Mouse (Mus musculus) mature B cell (primary cell): ENCODE results near the gene Gmeb2.

Experiments used
- in situ Hi-C: fragments of 300-500 bp; cut with MboI; formaldehyde crosslinking; loops from 2 replicates; pipeline ENCODE4 v1.14.3; 2019

Gmeb2 gene

DNA sequence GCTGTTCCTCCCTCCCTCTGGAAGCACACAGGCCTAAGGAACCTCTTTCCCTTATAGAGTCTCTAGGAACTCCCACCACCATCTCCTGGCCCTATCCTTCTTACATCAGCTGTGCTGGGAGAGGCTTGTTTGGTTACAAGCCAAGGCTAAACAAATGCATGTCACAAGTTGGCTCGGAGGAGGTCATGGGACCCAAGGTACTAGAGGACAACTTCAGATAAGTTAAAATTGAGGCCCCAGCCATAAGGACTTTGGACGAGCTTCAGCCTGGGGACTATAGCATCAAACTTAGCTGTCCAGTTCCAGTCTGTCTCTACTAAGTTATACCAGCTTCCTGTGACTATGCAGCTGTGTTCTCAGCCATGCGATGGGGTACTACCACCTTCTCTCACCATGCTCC, 60.7 kb downstream of the Gmeb2 start:
- in situ Hi-C loops: no loop called here

DNA sequence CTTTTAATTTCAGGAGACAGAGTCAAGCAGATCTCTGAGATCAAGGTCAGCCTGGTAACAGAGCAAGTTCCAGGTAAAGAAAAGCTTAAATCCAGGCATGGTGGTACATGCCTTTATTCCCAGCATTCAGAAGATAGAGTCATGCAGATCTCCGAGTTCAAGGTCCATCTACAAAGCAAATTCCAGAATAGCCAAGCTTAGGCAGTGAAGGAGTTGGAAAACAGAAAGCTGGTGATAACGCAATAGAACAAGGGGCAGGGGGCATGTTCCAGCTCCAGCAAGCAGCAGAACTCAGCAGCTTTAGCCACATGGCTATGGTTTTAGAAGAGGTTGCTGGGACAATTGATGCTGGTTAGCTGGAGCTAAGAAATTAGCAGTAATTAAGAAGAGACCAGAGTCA, 62.8 kb downstream of the Gmeb2 start:
- in situ Hi-C loops: no loop called here

DNA sequence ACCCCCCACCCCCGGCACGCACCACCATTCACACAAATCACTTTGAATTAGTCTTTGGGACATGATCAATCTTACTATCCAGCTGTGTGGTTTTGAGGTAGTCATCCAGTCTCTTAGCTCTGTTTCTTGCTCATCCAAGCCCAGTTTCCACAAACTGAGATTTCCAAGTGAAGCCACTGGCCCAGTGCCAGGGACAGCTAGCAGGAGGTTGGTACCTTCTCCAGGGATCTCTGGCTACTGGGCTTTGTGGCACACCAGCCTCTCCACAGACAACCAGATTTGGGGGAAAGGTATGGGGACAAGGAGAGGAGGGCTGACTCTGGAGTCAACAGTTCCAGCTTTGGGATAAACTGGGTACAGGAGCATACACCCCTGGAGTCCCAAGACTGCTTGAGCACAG, 67.5 kb downstream of the Gmeb2 start:
- in situ Hi-C loops: no loop called here

DNA sequence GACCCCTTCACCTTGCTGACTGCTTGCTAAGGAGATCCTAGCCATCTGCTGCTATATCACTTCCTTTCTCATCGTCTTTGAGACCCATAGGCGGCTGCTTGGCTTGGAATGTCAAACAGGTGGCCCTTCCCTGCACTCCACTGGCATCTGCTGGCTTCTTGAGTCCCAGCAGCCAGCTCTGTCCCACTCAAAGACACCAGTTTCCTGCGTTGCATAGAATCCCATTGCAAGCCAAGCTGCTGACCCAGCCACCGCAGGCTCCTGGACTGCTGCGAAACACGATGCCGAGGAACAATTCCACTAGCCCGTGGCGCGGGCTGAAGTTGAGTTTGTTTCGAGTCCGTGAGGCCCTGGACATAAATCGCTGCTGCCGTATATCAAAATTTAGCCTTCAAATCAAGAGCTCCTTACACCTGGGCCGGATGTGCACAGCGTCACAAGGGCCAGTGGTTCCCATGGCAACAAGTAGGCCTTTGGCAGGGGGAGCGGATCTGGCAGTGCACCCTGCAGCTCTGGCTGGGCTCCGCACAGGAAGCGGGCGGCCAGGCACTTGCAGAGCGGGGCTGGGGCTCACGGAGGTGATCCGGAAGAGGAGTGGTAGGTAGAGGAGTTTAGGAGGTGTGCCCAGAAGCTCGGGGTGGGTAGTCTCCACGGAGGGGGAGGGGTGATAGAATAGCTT, 68.2 kb downstream of the Gmeb2 start, which contains the start of gene Fndc11:
Gene Fndc11 (plus strand): TSS at position 476 of the 679 bp plus-strand sequence.
- in situ Hi-C loops: no loop called here

DNA sequence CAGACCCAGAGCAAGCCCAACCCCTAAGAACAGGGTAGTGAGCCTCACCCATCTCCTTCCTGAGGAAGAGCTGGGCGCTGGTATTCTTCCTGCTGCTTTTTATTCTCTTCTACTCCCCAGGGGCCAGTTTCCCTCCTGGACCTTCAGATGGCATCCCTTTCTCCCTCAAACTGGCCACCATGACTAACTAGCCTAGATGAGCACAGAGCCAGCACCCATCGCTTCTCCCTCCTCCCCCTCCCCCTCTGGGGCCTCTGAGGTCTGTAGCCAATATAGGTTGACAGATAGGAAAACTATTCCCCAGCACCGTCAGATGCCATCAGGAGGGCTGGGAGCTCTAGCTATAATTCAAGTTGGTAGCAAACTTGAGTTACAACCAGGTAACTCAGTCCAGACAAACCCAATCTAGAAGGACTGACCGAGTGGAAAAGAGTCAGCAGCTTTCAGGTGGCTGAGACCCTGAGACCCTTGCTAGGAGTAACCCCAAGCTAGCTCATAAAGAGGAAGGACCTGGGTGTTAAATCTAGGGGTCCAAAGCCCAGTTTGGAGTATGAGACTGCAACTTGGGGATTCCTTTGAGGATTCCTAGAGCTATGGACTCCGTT, 68.9 kb downstream of the Gmeb2 start:
- in situ Hi-C loops: no loop called here

DNA sequence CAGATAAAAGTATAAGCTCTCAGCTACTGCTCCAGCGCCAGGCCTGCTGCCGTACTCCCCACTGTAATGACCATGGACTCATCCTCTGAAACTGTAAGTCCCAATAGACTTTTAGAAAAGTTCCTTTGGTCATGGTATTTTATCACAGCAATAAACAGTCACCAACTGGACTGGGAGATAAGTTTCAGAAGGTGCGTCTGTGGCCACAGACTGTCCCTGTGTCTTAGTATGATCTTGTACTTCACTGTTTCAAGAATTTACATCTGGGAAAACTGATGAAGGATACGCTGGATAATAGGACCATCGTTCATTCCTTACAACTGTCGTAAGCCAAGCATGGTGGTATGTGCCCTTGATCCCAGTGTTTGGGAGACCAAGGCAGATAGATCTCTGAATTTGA, 71.8 kb downstream of the Gmeb2 start:
- in situ Hi-C loops: no loop called here

DNA sequence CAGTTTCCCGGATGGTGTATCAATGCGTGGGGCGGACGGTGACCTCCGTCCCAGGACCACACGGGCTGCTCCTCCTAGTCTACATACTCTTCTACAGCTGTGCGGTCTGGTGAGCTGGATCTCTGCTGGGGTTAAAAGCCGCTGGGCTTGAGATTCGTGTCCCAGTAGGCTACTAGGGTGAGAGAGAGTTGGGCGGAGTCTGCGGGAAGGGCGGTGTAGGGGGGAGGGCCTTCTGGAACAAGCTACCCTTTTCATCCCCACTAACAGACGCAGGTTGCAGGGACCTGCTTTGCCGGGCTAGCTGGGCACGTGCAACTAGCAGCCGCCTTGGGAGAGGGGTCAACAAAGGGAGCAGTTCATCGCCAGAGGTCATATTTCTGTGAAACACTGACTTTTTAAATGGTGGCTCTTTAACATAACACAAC, 74.8 kb downstream of the Gmeb2 start, which contains the start of gene Srms:
Gene Srms (minus strand): TSS at position 165 of the 425 bp plus-strand sequence.
- in situ Hi-C loops: no loop called here

DNA sequence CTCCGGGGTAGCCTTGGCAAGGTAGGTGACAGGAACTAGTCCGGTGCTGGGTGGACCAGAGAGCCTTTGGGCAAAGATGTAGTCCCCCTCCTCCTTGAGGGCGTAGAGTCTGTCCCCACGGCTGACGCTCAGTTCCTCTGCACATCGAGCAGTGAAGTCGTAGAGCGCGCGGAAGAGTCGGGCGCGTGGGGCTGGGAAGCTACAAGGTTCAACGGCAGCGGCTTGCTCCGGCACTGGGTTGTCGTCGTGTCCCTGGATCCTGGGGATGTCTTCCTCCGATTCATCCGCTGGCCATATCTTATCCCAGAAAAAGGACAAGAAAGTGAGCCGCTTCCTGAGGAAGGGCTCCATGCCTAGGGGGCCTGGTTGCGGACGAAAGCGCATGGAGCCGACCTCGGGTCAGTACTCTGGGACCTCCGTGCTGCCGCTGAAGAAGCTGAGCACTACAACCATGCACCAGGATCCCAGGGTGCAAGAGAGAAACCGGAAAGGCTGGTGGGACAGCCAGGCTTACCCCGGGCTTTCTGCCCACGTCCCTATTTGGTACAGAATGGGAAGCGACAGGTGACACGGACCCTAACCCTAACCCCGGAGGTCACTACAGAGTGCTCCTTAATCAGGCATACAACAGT, 75.3 kb downstream of the Gmeb2 start:
- in situ Hi-C loops: no loop called here

DNA sequence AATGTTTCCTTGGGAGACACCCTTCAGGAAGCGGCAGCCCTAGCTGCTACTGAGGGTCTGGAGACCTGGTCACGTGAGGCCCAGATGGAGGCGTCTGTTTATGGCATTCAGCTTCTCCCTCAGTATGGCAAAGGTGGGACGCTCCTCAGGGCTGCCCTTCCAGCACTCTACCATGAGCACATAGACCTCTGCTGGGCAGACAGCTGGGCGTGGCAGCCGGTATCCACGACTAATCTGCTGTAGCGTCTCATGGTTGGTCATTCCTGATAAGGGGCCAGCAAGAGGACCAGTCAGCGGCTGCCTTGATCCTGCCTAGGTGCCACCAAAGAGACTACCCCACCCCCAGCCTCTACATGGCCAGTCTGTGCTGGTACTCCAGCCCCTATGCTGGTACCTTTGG, 81.7 kb downstream of the Gmeb2 start:
- in situ Hi-C loops: no loop called here

DNA sequence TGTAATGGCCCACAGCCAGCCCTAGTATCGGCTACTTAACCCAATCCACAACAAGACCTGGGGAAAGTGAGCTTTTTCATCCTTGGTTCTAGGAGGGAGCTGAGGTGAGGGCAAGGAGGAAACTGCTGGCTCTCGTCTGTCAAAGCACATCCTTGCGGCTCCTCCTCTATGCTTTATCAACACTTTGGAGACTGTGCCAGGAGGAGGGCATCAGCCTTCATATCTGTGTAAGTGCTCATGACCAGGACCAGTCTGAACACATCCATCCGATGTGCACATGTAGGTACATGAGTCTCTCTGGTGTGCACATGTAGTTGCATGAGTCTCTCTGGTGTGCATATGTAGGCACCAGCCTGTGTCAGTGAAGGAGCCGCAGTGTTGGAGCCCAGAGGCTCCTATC, 82.2 kb downstream of the Gmeb2 start:
- in situ Hi-C loops: no loop called here

DNA sequence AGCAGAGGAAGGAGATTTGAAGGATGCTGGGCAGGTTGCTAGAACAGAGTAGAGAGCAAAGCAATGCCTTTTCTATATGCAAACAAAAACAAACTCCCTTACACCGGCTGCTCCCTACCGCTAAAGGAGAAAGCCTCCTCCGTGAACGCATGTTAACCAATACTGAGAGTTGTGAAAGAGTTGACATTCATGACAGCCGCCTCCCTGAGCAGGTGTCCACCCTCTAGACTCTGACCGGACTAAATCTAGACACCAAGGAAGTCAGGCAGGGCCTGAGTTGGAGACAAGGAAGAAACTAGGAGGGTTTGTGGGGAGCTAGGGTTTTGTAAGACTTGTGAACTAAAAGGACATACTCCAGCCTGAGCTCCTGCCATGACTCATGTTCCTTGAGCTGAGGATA, 84.9 kb downstream of the Gmeb2 start:
- in situ Hi-C loops: no loop called here

DNA sequence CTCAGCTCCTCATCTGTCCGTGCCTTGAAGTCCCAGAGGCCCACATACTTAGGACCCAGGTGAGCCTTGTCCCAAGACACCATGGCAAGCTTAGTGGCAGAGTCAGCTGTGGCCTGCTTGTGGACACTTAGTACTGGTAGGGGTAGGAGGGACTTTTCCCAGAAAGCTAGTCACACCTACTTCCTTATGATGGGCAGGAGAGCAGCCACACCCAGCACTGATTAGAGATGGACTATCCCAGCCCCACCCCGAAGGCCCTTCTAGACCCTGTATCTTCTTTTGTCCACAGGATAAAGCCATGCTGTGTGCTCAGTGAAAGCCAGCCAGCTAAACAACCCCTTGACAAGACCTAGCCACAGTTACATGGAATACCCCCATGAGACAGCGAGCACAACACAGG, 85.4 kb downstream of the Gmeb2 start, which contains the start of gene Ptk6:
Gene Ptk6 (minus strand): TSS at position 368 of the 400 bp plus-strand sequence.
- in situ Hi-C loops: no loop called here

DNA sequence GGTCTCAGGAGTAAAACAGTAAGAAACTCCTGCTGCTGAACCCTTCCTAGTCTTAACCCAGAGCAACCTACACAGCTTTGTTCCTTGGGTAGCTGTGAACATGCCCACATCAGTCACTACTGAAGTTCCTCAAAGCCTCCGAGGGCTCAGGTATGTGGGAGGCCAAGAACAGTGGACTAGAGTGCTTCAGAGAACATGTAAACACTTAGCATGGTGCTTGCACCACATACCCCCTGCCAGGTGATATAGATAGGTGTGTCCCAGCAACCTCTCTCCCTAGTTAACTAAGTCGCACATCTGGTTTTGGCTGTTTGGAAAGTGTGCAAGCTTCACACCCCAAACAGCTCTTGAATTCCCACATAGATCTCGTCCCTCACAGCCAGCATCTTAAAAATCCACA, 86.2 kb downstream of the Gmeb2 start:
- in situ Hi-C loops: no loop called here
